Mouse (Mus musculus) limb, embryonic 15.5 days (tissue): Measurements from ENCODE around the gene Olfr284. TPM values are rescaled to one million over a fixed set of nuclear protein-coding genes. Genes with fewer than 3 reads are reported as not detected.

Experiments used
- ATAC-seq: fragments of 200-750 bp; cut with Nextera tagmentation; 2 replicates; pipeline ENCODE4 v1.8.0; 2017; ENCODE audit warnings: low read depth, moderate TSS enrichment; ENCODE audit not compliant: insufficient number of reproducible peaks, low FRiP score, low TSS enrichment
- H3K27ac ChIP-seq: fragments of 300-500 bp; sonication (generic); 2 replicates; pipeline ENCODE4 v1.5.1; 2015; ENCODE audit warnings: moderate library complexity, mild to moderate bottlenecking, inconsistent platforms
- H3K27me3 ChIP-seq: fragments of 300-500 bp; sonication (generic); 2 replicates; pipeline ENCODE4 v1.6.1; 2015; ENCODE audit warnings: inconsistent platforms
- H3K36me3 ChIP-seq: fragments of 300-500 bp; sonication (generic); 2 replicates; pipeline ENCODE4 v1.6.1; 2015; ENCODE audit warnings: inconsistent platforms
- H3K4me1 ChIP-seq: fragments of 300-500 bp; sonication (generic); 2 replicates; pipeline ENCODE4 v1.6.1; 2015; ENCODE audit warnings: inconsistent platforms
- H3K4me2 ChIP-seq: fragments of 300-500 bp; sonication (generic); 2 replicates; pipeline ENCODE4 v1.6.1; 2015; ENCODE audit warnings: mild to moderate bottlenecking, inconsistent platforms
- H3K4me3 ChIP-seq: fragments of 300-500 bp; sonication (generic); 2 replicates; pipeline ENCODE4 v1.5.1; 2015; ENCODE audit warnings: mild to moderate bottlenecking, inconsistent platforms
- H3K9ac ChIP-seq: fragments of 300-500 bp; sonication (generic); 2 replicates; pipeline ENCODE4 v1.6.1; 2015; ENCODE audit warnings: inconsistent platforms
- H3K9me3 ChIP-seq: fragments of 300-500 bp; sonication (generic); 2 replicates; pipeline ENCODE4 v1.6.1; 2016; ENCODE audit warnings: inconsistent platforms
- WGBS: fragments of 180-500 bp; shearing (Covaris S2); methylation state at CpG from one replicate; pipeline ENCODE4 v1.1.7; 2015; 5-methylcytosine and 5-hydroxymethylcytosine counted together
- polyA plus RNA-seq: library from polyadenylated mRNA; unstranded; fragments of >200 nt; fragmentation: Nextera tagmentation; extraction: Ambion mirVana; gene quantifications from 2 replicates; pipeline ENCODE4 v1.2.1, GENCODE M21; 2015

The Olfr284 gene
- polyA plus RNA-seq = not detected in 2 replicates

- no peak within 1 kb of the TSS for H3K4me3 ChIP-seq
- 80% methylated on average over 8 of the region's 8 CpGs for WGBS
- no peak within 1 kb of the TSS for H3K4me2 ChIP-seq
- H3K4me1 ChIP-seq = no peaks in the 10 kb centered on the region
- no peaks in the 10 kb centered on the region for H3K27me3 ChIP-seq
- no peak within 1 kb of the TSS for H3K27ac ChIP-seq
- H3K9ac ChIP-seq = no peak within 1 kb of the TSS
- no peaks in the 10 kb centered on the region for H3K36me3 ChIP-seq
- no peak for ATAC-seq
- H3K9me3 ChIP-seq = no peaks in the 10 kb centered on the region
These were observed at the start of gene Olfr284 for GRCm38 (mm10) chr15:98340887-98341286. TSS of gene Olfr284 (minus strand) at chr15:98340987.

GRCm38 (mm10) chr15:98389796-98390195, 49.0 kb upstream of the Olfr284 start:
- H3K4me3 ChIP-seq = no peak overlapping the region
- no peak overlapping the region for H3K4me2 ChIP-seq
- no peak for ATAC-seq
- H3K9ac ChIP-seq = no peak overlapping the region
- H3K36me3 ChIP-seq = no peaks in the 10 kb centered on the region
- no peaks in the 10 kb centered on the region for H3K27me3 ChIP-seq
- H3K27ac ChIP-seq = no peak overlapping the region
- no peaks in the 10 kb centered on the region for H3K9me3 ChIP-seq
- H3K4me1 ChIP-seq = no peaks in the 10 kb centered on the region
- WGBS = 28% methylated on average over 7 of the region's 7 CpGs

GRCm38 (mm10) chr15:98387621-98388020, 46.8 kb upstream of the Olfr284 start:
- WGBS = 82% methylated on average over 2 of the region's 2 CpGs
- Histone ChIP-seq H3K4me3 (no peak overlapping the region), H3K27ac (no peak overlapping the region), H3K36me3 (no peaks in the 10 kb centered on the region), H3K9me3 (no peaks in the 10 kb centered on the region), H3K4me1 (no peaks in the 10 kb centered on the region), H3K9ac (no peak overlapping the region), H3K27me3 (no peaks in the 10 kb centered on the region), H3K4me2 (no peak overlapping the region)
- no peak for ATAC-seq

DNA sequence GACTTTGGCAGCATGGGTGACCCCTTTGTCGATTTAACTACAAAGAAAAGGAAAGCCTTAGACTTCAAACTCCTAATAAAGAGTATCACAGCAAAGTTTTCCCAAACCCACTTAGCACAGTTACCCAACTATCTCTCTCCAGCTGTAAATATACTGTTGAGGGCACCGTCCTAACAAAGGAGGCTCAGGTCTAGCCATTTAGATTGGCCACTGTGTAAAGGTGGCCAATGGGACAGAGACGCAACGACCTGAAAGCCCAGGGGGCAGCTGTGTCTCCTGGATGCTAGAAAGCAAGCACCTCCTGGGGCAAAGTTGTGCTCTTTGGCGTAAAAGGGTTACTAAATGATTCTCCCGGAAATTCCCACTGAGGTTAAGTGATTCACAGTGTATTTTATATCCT, 40.1 kb upstream of the Olfr284 start, which contains the start of gene Olfr283:
Gene Olfr283 (minus strand): TSS at position 101 of the 400 bp plus-strand sequence.
- no peak for ATAC-seq
- H3K27me3 ChIP-seq = no peaks in the 10 kb centered on the region
- WGBS = 81% methylated on average over 6 of the region's 6 CpGs

GRCm38 (mm10) chr15:98378209-98378608, 37.4 kb upstream of the Olfr284 start:
- no peak overlapping the region for H3K4me3 ChIP-seq
- no peaks in the 10 kb centered on the region for H3K27me3 ChIP-seq
- WGBS = 89% methylated on average over 13 of the region's 13 CpGs
- H3K27ac ChIP-seq = no peak overlapping the region
- H3K9me3 ChIP-seq = no peaks in the 10 kb centered on the region
- ATAC-seq = no peak
- H3K4me1 ChIP-seq = no peaks in the 10 kb centered on the region
- no peaks in the 10 kb centered on the region for H3K36me3 ChIP-seq
- H3K9ac ChIP-seq = no peak overlapping the region
- H3K4me2 ChIP-seq = no peak overlapping the region

More for the DNA sequence above, 40.1 kb upstream of the Olfr284 start, which contains the start of gene Olfr283:
- H3K27ac ChIP-seq = no peak within 1 kb of the TSS
- H3K4me1 ChIP-seq = no peaks in the 10 kb centered on the region
- H3K4me3 ChIP-seq = no peak within 1 kb of the TSS
- no peak within 1 kb of the TSS for H3K9ac ChIP-seq
- no peaks in the 10 kb centered on the region for H3K9me3 ChIP-seq
- no peak within 1 kb of the TSS for H3K4me2 ChIP-seq
- no peaks in the 10 kb centered on the region for H3K36me3 ChIP-seq

DNA sequence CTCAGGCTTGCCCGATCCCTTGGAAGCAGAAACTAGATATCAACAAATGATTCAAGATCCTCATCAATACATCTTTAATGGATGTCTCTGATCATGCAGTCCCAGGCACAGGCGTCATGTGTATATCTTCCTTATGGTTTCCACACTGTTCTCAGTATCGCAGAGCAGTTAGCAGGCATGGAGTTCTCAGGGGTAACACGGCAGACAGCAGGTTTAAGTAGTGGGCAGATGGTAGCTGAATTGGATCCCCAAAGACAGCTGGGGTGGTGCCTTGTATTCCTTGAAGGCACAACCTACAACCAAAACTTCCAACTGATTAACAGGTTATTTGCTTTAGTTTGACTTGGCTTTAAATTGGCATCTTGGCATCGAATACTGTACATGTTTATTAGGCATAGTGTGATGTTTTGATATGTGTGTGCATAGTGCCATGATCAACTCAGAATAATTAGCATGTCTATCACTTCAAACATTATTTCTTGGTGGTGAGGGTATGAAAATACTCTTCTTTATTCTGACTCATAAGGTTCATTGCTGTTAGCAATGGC, 23.5 kb downstream of the Olfr284 start, which contains the start of gene Olfr285:
Gene Olfr285 (minus strand): TSS at position 177 of the 548 bp plus-strand sequence.
- no peaks in the 10 kb centered on the region for H3K27me3 ChIP-seq

DNA sequence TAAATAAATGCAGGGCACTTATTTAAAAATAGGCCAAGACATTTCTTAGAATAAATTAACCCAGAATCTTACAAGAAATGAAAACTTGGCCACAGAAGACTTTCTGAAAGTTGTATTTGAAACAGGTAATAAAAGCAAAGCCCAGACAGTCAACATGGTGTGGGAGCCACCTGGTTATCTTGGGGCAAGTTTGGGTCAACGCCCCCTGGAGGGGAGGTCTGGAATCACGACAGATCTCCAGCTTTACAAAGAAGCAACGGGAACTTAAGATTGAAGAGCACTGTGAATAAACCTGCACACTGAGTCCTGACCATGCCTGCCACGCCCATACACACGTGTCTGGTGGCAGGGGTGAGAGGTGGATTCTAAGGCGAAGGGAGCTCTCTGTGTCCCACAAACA, 25.1 kb downstream of the Olfr284 start:
- no peaks in the 10 kb centered on the region for H3K36me3 ChIP-seq
- no peak for ATAC-seq
- no peak overlapping the region for H3K4me2 ChIP-seq
- H3K9me3 ChIP-seq = no peaks in the 10 kb centered on the region
- no peak overlapping the region for H3K9ac ChIP-seq
- H3K4me3 ChIP-seq = no peak overlapping the region
- H3K27me3 ChIP-seq = no peaks in the 10 kb centered on the region
- H3K4me1 ChIP-seq = no peaks in the 10 kb centered on the region
- WGBS = 49% methylated on average over 6 of the region's 6 CpGs
- H3K27ac ChIP-seq = no peak overlapping the region

More for the DNA sequence above, 23.5 kb downstream of the Olfr284 start, which contains the start of gene Olfr285:
- no peaks in the 10 kb centered on the region for H3K9me3 ChIP-seq
- no peak within 1 kb of the TSS for H3K27ac ChIP-seq
- no peak for ATAC-seq
- H3K4me2 ChIP-seq = no peak within 1 kb of the TSS
- H3K9ac ChIP-seq = no peak within 1 kb of the TSS
- WGBS = 91% methylated on average over 5 of the region's 5 CpGs
- no peak within 1 kb of the TSS for H3K4me3 ChIP-seq
- H3K36me3 ChIP-seq = no peaks in the 10 kb centered on the region
- H3K4me1 ChIP-seq = no peaks in the 10 kb centered on the region

DNA sequence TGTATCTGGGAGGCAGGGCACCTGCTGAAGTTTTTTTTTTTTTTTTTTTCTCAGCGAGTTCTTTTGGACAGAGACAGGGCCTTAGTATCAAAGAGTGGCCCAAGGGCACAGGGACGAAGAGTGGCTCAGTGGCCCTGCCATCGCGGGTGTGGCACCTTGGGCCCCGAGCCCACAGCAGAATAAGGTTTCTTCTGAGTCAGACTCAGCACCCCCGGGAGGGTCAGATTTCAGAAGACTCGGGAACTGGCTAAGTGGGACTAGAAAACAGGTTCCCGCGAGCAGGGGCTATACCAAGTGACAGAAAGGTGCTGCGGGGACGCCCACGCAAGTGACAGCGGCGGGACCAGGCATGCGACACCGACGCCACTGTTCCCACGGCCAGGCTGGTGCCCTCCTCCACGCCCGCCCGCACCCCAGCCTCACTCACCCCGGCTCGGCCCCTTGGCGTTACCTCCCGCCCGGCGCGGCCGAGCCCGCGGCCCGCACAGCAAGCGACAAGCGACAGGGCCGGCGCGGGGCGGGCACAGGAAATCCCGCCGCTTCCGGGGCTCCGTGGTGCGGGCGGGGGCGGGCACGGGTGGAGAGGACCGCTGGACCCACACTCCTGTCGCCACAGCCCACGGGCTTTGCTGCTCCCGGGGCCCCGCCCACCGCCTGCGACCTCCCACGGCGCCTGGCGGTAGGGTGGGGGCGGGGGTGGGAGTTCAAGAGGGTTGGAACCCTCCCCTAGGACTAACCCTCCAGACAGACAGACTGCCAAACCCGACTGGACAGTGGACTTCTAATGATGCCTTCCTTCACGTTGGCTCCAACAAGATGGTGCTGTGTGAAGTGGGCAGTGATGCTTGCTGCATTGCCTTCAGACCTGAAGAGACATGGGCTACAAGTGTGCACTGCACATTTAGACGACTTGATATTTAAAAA, 44.9 kb downstream of the Olfr284 start, which contains the start of gene Zfp641:
Gene Zfp641 (minus strand): TSS at position 534 of the 924 bp plus-strand sequence.
- ATAC-seq = no peak
- Histone ChIP-seq H3K9ac (peak within 1 kb of the TSS; percentile 40), H3K36me3 (no peaks in the 10 kb centered on the region), H3K9me3 (no peaks in the 10 kb centered on the region), H3K4me3 (peak within 1 kb of the TSS; percentile 54), H3K27me3 (peaks cover 24% of the 10 kb centered on the region), H3K4me2 (peak within 1 kb of the TSS; percentile 94), H3K4me1 (peaks cover 7% of the 10 kb centered on the region), H3K27ac (no peak within 1 kb of the TSS)
- WGBS = 2% methylated on average over 57 of the region's 60 CpGs

- no peak for ATAC-seq
- Histone ChIP-seq H3K9ac (no peak overlapping the region), H3K9me3 (no peaks in the 10 kb centered on the region), H3K27me3 (peaks cover 24% of the 10 kb centered on the region), H3K4me2 (no peak overlapping the region), H3K36me3 (no peaks in the 10 kb centered on the region), H3K4me1 (peaks cover 7% of the 10 kb centered on the region), H3K27ac (no peak overlapping the region), H3K4me3 (no peak overlapping the region)
- 84% methylated on average over 8 of the region's 8 CpGs for WGBS
These were observed 47.1 kb downstream of the Olfr284 start for GRCm38 (mm10) chr15:98293651-98294050.

Other genes starting within 250 kb of the Olfr284 start
- gene Pfkm, start 248.4 kb downstream of the Olfr284 start, polyA plus RNA-seq = 47.5 and 77.4 TPM in 2 replicates
- gene Senp1, start 247.2 kb downstream of the Olfr284 start, polyA plus RNA-seq = 28.6 and 29.3 TPM in 2 replicates
- 46.7 and 56.3 TPM in 2 replicates for gene Asb8, start 175.4 kb downstream of the Olfr284 start, polyA plus RNA-seq
- 0.20 and 0.40 TPM in 2 replicates for gene Ccdc184, start 173.8 kb downstream of the Olfr284 start, polyA plus RNA-seq
- not detected in 2 replicates for gene Olfr288, start 145.4 kb downstream of the Olfr284 start, polyA plus RNA-seq
- not detected in 2 replicates for gene Gm44579, start 120.0 kb downstream of the Olfr284 start, polyA plus RNA-seq
- not detected in 2 replicates for gene Olfr287, start 119.9 kb downstream of the Olfr284 start, polyA plus RNA-seq
- not detected in 2 replicates for gene Olfr286, start 106.5 kb downstream of the Olfr284 start, polyA plus RNA-seq
- gene H1fnt, start 83.7 kb downstream of the Olfr284 start, polyA plus RNA-seq = not detected in 2 replicates
- 0.20 and 0.56 TPM in 2 replicates for gene Zfp641, start 44.8 kb downstream of the Olfr284 start, polyA plus RNA-seq
- not detected in 2 replicates for gene Olfr285, start 23.6 kb downstream of the Olfr284 start, polyA plus RNA-seq
- not detected in 2 replicates for gene Olfr283, start 40.0 kb upstream of the Olfr284 start, polyA plus RNA-seq
- gene Olfr282, start 90.2 kb upstream of the Olfr284 start, polyA plus RNA-seq = not detected in 2 replicates
- gene Olfr281, start 111.6 kb upstream of the Olfr284 start, polyA plus RNA-seq = not detected in 2 replicates
- gene OR5BS1P, start 128.9 kb upstream of the Olfr284 start, polyA plus RNA-seq = not detected in 2 replicates
- 0.20 TPM in 1 of 2 replicates, not detected in the other for gene Lalba, start 141.7 kb upstream of the Olfr284 start, polyA plus RNA-seq
- gene Olfr279, start 151.4 kb upstream of the Olfr284 start, polyA plus RNA-seq = not detected in 2 replicates
- gene Kansl2, start 193.3 kb upstream of the Olfr284 start, polyA plus RNA-seq = 90.5 and 101 TPM in 2 replicates
- 50.8 and 55.2 TPM in 2 replicates for gene Ccnt1, start 229.9 kb upstream of the Olfr284 start, polyA plus RNA-seq
- gene 4930415O20Rik, start 230.0 kb upstream of the Olfr284 start, polyA plus RNA-seq = not detected in 2 replicates